Mouse (Mus musculus) cerebellum, adult 2 months (tissue): ENCODE measurements at regions not wholly inside any gene's neighbourhood (a gene's known extent, or its start where the extent isn't known, plus 50 kb on each side); places are given as distances from the start of the nearest gene placed in this dataset.

Experiments
- CTCF ChIP-seq: fragments of 200-500 bp; IDR thresholded peaks from 2 replicates; pipeline ENCODE4 v1.5.1; 2011; ENCODE audit warnings: low read depth, mild to moderate bottlenecking, control low read depth, low read length, moderate library complexity, borderline replicate concordance; ENCODE audit not compliant: insufficient read depth
- POLR2A ChIP-seq: fragments of 200-500 bp; IDR thresholded peaks from 2 replicates; pipeline ENCODE4 v1.6.1; 2011; ENCODE audit warnings: low read length, control low read depth, borderline replicate concordance; ENCODE audit not compliant: insufficient read depth

DNA sequence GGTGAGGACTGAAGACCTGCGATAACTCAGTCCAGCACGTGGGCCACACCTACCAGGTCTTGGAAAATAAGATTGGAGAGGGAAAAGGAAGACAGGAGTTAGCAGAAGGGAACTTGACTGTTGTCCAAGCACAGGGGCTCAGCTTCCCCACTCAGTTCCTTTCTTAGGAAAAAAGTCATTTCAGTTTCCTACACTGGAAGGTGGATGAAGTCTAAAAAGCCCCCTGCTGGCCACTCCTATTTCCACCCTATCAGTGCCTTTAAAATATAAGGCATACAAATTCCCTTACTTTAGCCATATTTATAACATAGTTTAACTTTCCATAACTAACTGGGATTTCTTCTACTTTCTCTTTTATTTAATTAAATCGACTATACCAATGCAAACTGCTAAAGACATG is 173.4 kb downstream of the Nrip1 start:
- no peak for TF ChIP-seq CTCF
- TF ChIP-seq POLR2A, result no peak
